Mouse (Mus musculus) liver, embryonic 13.5 days (tissue): ENCODE measurements around the gene Mtcl1. TPM values are rescaled to one million over a fixed set of nuclear protein-coding genes. Genes with fewer than 3 reads are reported as not detected.
A peak's percentile ranks its signal among the peaks of the same experiment; 100 is the strongest.

Source experiments
- ATAC-seq: fragments of 200-750 bp; cut with Nextera tagmentation; 2 replicates; pipeline ENCODE4 v1.8.0; 2017; ENCODE audit warnings: low read depth, mild to moderate bottlenecking, moderate number of reproducible peaks, moderate library complexity
- DNase-seq: peaks from one replicate; pipeline ENCODE4 v3.0.0; 2022
- H3K27ac ChIP-seq: fragments of 300-500 bp; sonication (generic); 2 replicates; pipeline ENCODE4 v1.5.1; 2015; ENCODE audit warnings: moderate library complexity, mild to moderate bottlenecking, inconsistent platforms
- H3K27me3 ChIP-seq: fragments of 300-500 bp; sonication (generic); 2 replicates; pipeline ENCODE4 v1.6.1; 2015; ENCODE audit warnings: mild to moderate bottlenecking, inconsistent platforms
- H3K36me3 ChIP-seq: fragments of 300-500 bp; sonication (generic); 2 replicates; pipeline ENCODE4 v1.6.1; 2015; ENCODE audit warnings: mild to moderate bottlenecking, inconsistent platforms
- H3K4me1 ChIP-seq: fragments of 300-500 bp; sonication (generic); replicated peaks from 2 replicates; pipeline ENCODE4 v1.6.1; 2015; ENCODE audit warnings: inconsistent platforms
- H3K4me2 ChIP-seq: fragments of 300-500 bp; sonication (generic); 2 replicates; pipeline ENCODE4 v1.6.1; 2015; ENCODE audit warnings: inconsistent platforms, mild to moderate bottlenecking, moderate library complexity
- H3K4me3 ChIP-seq: fragments of 300-500 bp; sonication (generic); replicated peaks from 2 replicates; pipeline ENCODE4 v1.5.1; 2015; ENCODE audit warnings: mild to moderate bottlenecking, inconsistent platforms
- H3K9ac ChIP-seq: fragments of 300-500 bp; sonication (generic); 2 replicates; pipeline ENCODE4 v1.6.1; 2015; ENCODE audit warnings: mild to moderate bottlenecking, inconsistent platforms
- H3K9me3 ChIP-seq: fragments of 300-500 bp; sonication (generic); replicated peaks from 2 replicates; pipeline ENCODE4 v1.6.1; 2016; ENCODE audit warnings: inconsistent platforms
- WGBS: fragments of 180-500 bp; shearing (Covaris S2); methylation state at CpG from one replicate; pipeline ENCODE4 v1.1.7; 2015; ENCODE audit not compliant: insufficient replicate concordance; 5-methylcytosine and 5-hydroxymethylcytosine counted together
- polyA plus RNA-seq: library from polyadenylated mRNA; unstranded; fragments of >200 nt; fragmentation: Nextera tagmentation; extraction: Ambion mirVana; gene quantifications from 2 replicates; pipeline ENCODE4 v1.2.1, GENCODE M21; 2015

Mtcl1 gene
- 0.12 and 0.14 TPM in 2 replicates for polyA plus RNA-seq

DNA sequence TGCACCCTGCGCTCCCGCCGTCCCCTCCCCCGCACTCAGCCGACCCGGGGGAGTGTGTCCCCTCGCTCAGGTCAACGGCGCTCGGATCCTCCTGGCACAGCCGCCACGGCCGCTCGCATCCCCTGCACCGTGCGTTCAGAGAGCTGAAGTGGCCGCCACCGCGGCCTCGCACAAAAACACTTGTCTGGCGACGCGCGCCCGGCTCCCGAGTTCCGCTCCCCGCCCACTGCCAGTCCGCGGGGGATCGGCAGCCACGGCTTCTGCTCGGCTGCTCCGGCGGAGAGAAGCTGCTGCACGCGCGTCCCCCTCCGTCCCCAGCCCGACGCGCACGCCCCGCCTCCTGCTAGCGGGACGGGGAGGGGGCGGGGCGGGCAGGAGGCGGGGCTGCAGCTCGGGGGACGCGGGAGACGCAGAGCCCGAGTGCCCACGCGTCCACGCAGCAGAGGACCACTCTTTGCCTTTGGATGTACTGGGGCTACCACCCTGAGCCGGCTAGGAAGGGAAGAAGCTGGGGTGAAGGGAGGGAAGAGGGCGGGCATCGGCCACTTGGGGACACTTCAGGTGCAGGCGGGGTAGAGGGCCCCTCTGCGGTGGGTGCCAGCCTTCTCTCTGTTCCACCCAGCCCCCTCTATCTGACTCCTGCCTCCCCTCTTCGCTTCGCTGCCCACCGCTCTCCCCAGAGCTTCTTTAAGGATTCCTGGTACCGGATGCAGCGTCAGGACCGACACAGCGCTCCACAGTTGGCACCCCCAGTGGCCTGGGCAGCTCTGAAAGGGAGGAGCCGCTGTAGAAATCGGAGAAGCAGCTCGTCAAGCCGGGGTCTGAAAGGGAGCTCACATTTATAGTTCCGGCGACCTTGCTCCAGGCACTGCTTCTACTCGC is at the start of gene Mtcl1:
Gene Mtcl1, minus strand, starts transcription at position 291 of the 882 bp plus-strand sequence.
- Histone ChIP-seq H3K9me3 (no peaks in the 10 kb centered on the region), H3K27ac (no peak within 1 kb of the TSS), H3K4me1 (peaks cover 12% of the 10 kb centered on the region), H3K4me3 (peak within 1 kb of the TSS; percentile 60), H3K4me2 (peak within 1 kb of the TSS; percentile 74), H3K27me3 (peaks cover 75% of the 10 kb centered on the region), H3K36me3 (no peaks in the 10 kb centered on the region), H3K9ac (peak within 1 kb of the TSS; percentile 36)
- ATAC-seq (peak; percentile 43; the same call in 1 of the 2 replicates), DNase-seq (no peak)
- under 1% methylated on average over 70 of the region's 76 CpGs for WGBS

DNA sequence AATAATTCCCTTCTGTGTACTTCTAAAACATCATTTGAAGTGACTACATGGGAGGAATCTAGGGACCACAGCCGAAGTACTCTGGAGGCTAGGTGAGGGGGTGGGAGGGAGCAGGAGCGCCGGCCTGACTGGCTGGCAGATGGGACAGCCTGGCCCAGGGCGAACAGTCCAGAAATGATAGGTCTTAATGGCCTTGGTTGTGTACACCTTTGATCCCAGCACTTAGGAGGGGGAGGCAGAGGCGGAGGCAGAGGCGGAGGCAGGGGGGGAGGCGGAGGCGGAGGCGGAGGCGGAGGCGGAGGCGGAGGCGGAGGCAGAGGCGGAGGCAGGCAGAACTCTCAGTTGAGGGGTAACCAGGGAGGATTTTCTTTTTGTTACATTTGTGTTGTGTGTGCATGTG is 49.0 kb upstream of the Mtcl1 start:
- H3K9ac ChIP-seq: no peak overlapping the region
- peaks cover 70% of the 10 kb centered on the region for H3K36me3 ChIP-seq
- no peak overlapping the region for H3K4me3 ChIP-seq
- H3K27me3 ChIP-seq: no peaks in the 10 kb centered on the region
- WGBS: 91% methylated on average over 14 of the region's 14 CpGs
- ATAC-seq (no peak), DNase-seq (no peak)
- no peaks in the 10 kb centered on the region for H3K4me1 ChIP-seq
- no peak overlapping the region for H3K27ac ChIP-seq
- H3K4me2 ChIP-seq: no peak overlapping the region
- H3K9me3 ChIP-seq: no peaks in the 10 kb centered on the region

DNA sequence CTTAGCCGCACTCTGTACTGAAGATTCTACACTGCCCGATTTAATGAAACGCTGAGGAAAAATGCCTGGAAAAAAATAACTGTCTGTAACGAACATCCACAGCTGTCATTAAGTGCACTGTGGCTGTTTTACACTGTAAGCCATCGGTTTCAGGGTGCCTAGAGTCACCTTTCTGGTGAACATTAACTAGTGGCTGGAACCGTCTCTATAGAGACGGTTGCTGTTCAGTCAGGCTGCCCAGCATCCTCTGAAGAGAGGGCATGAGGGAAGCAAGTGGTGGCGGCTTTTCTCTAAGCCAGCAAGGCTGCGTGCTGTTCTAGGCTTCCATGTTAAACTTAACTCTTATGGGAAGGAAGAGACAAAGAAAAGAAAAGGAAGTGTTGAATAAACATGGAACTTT is 47.0 kb upstream of the Mtcl1 start:
- no peak for ATAC-seq
- peaks cover 66% of the 10 kb centered on the region for H3K36me3 ChIP-seq
- DNase-seq: no peak
- 83% methylated on average over 9 of the region's 9 CpGs for WGBS
- no peaks in the 10 kb centered on the region for H3K27me3 ChIP-seq
- no peaks in the 10 kb centered on the region for H3K9me3 ChIP-seq
- no peaks in the 10 kb centered on the region for H3K4me1 ChIP-seq
- no peak overlapping the region for H3K27ac ChIP-seq
- H3K4me3 ChIP-seq: no peak overlapping the region
- H3K9ac ChIP-seq: no peak overlapping the region
- no peak overlapping the region for H3K4me2 ChIP-seq

DNA sequence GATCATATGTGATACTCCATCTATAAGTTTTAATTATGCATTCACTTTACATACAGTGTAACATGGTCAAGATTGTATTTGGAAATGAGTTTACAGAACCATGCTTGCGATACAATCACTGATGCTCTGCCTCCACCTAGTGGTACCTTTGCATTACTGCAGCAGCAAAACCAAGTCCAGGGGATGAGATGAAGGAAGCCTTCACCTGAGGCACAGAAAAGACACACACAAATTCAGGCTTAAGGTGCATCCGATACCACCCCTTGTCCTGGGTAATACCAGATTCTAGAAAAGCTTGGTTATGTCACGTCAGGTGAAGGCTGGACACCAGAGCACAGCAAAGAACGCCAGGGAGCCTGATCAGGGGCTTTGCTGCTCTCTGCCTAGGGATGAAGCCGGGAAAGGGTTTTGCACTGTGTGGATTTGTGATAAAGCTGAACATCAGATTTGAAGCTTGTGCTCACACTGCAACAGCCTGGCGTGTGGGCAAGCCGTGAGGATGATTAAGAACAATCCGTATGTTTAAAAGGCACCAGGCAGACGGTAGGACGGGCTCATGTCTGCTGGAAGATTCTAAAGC is 40.6 kb upstream of the Mtcl1 start:
- DNase-seq (no peak), ATAC-seq (no peak)
- H3K4me2 ChIP-seq: no peak overlapping the region
- no peaks in the 10 kb centered on the region for H3K9me3 ChIP-seq
- 33% methylated on average over 10 of the region's 10 CpGs for WGBS
- H3K9ac ChIP-seq: no peak overlapping the region
- no peak overlapping the region for H3K27ac ChIP-seq
- H3K36me3 ChIP-seq: peaks cover 17% of the 10 kb centered on the region
- peaks cover 1% of the 10 kb centered on the region; the same call in 1 of the 2 replicates for H3K27me3 ChIP-seq
- H3K4me1 ChIP-seq: no peaks in the 10 kb centered on the region; the same call in 1 of the 2 replicates
- H3K4me3 ChIP-seq: no peak overlapping the region

DNA sequence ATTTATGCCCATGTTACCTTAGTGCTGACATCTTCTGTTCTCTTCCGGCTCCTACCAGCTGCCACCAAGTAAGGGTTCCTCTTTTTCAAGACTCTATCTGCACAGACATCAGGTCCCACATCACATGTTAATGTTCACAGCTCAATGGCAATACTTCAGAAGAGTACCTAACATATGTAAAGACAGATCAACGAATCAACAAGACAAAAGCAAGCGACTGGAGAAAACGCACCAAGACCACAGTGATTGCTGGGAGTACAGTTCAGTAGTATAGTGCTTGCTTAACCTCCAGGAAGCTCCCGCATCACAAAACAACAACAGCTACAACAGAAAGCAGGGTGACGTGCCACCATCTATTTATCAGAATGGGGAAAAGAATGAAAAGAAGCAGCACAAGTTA is 37.0 kb upstream of the Mtcl1 start:
- no peak overlapping the region for H3K4me3 ChIP-seq
- DNase-seq (no peak), ATAC-seq (no peak)
- no peaks in the 10 kb centered on the region for H3K9me3 ChIP-seq
- no peaks in the 10 kb centered on the region; the same call in 1 of the 2 replicates for H3K4me1 ChIP-seq
- H3K27ac ChIP-seq: no peak overlapping the region
- H3K27me3 ChIP-seq: peaks cover 8% of the 10 kb centered on the region
- H3K36me3 ChIP-seq: no peaks in the 10 kb centered on the region
- WGBS: 68% methylated on average over 6 of the region's 6 CpGs
- H3K4me2 ChIP-seq: no peak overlapping the region
- H3K9ac ChIP-seq: no peak overlapping the region

DNA sequence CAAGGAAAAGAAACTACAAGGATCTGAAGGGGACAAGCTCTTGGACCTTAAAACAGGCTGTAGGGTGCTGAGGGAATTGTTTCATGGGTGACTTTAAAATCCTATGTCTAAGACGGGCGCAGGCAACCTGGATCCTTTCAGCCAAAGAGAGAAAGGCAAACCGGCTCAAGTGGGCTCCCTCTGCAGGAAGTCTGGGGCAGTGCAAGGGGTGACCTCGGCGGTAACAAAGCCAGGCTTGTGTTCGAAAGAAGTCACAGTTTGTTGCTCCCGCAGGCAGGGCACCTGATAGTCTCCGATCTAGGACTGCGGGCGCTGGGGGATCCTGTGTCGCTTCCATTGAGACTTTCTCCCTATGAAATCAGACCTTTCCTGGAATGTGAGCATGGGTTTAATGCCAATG is 36.2 kb upstream of the Mtcl1 start:
- peaks cover 2% of the 10 kb centered on the region for H3K4me1 ChIP-seq
- no peak overlapping the region for H3K27ac ChIP-seq
- H3K4me2 ChIP-seq: no peak overlapping the region
- no peaks in the 10 kb centered on the region for H3K36me3 ChIP-seq
- no peak overlapping the region for H3K4me3 ChIP-seq
- no peaks in the 10 kb centered on the region for H3K9me3 ChIP-seq
- 13% methylated on average over 11 of the region's 11 CpGs for WGBS
- H3K27me3 ChIP-seq: peaks cover 8% of the 10 kb centered on the region
- H3K9ac ChIP-seq: no peak overlapping the region
- DNase-seq (peak; percentile 22), ATAC-seq (no peak)

DNA sequence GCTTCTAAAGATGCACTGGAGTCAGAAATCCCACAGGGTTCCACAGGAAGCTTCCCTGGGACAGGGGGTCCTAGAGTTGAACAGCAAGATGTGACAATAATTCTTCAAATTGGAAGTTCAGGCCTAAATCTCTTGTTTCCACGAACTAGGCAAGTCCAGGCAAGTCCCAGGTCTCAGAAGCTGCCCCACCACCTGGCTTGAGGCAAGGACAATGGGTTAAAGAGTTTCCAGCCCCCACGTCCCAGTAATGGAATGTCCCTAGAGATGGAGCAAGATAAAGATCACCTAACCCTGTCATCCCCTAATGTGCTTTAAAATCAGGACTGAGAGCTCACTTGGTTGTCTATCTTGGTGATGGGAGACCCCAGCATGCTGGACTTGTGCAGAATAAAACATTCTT is 35.4 kb upstream of the Mtcl1 start:
- Histone ChIP-seq H3K27ac (no peak overlapping the region), H3K27me3 (peaks cover 14% of the 10 kb centered on the region), H3K4me2 (no peak overlapping the region), H3K4me3 (no peak overlapping the region), H3K4me1 (peaks cover 10% of the 10 kb centered on the region), H3K9me3 (no peaks in the 10 kb centered on the region), H3K9ac (no peak overlapping the region), H3K36me3 (no peaks in the 10 kb centered on the region)
- 32% methylated on average over 2 of the region's 2 CpGs for WGBS
- ATAC-seq (no peak), DNase-seq (no peak)

DNA sequence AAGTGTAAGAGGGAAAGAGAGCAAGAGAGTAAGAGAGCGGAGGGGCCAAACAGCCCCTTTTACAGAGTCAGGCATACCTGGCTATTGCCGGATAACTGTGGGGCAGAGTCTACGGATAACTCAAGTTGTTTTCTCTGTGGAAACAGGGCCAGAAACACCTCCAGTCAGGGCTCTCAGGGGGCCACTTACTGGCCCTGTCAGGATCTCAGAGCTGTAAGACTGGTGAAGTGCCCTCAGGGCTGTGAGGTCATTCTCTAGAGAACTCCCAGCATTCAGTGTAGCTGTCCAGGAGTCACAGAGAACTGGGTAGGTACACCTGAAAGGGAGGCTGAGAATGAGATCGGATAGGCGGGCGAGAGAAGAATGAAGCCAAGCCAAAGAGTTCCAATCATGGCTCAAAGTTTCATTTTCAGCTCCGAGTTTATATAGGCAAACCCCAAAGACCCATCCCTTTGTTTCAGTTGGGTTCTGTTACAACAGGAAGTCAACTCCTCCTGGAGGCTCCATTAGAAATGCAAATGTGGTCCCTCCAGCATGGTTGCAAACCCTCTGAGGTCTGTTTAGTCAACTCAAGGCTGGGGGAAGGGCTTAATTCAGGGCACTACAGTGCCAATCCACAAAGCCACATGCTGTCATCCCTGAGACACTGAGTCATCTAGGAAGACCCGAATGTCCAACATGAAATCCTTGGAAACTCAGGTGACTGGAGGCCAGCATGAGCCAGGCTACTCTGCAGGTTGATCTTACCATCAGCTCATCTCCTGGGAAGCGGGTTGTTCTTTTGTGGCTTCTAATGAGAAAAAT is 34.3 kb upstream of the Mtcl1 start:
- Histone ChIP-seq H3K9me3 (no peaks in the 10 kb centered on the region), H3K27ac (no peak overlapping the region), H3K4me3 (no peak overlapping the region), H3K4me1 (peaks cover 21% of the 10 kb centered on the region), H3K9ac (no peak overlapping the region), H3K4me2 (no peak overlapping the region), H3K27me3 (peaks cover 15% of the 10 kb centered on the region), H3K36me3 (no peaks in the 10 kb centered on the region)
- WGBS: 67% methylated on average over 9 of the region's 9 CpGs
- no peak for ATAC-seq
- DNase-seq: no peak

DNA sequence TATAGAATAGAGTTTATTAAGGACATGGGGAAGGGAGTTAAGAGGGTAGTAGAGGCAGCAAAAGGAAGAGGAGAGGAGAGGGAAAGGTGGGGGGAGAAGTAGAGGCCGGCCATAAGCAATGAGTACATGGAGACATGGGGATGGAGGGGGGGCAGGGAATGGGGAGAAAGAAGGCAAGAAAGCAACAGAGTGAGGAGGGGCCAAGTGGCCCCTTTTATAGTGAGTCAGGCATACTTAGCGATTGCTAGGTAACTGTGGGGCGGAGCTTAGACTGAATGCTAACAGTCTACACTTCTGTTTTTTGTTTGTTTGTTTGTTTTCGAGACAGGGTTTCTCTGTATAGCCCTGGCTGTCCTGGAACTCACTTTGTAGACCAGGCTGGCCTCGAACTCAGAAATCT is 31.7 kb upstream of the Mtcl1 start:
- WGBS: 67% methylated on average over 5 of the region's 5 CpGs
- DNase-seq (no peak), ATAC-seq (no peak)
- peaks cover 22% of the 10 kb centered on the region for H3K4me1 ChIP-seq
- no peak overlapping the region for H3K4me3 ChIP-seq
- H3K9ac ChIP-seq: no peak overlapping the region
- H3K9me3 ChIP-seq: no peaks in the 10 kb centered on the region
- no peaks in the 10 kb centered on the region for H3K36me3 ChIP-seq
- H3K27ac ChIP-seq: no peak overlapping the region
- H3K4me2 ChIP-seq: no peak overlapping the region
- H3K27me3 ChIP-seq: peaks cover 22% of the 10 kb centered on the region

DNA sequence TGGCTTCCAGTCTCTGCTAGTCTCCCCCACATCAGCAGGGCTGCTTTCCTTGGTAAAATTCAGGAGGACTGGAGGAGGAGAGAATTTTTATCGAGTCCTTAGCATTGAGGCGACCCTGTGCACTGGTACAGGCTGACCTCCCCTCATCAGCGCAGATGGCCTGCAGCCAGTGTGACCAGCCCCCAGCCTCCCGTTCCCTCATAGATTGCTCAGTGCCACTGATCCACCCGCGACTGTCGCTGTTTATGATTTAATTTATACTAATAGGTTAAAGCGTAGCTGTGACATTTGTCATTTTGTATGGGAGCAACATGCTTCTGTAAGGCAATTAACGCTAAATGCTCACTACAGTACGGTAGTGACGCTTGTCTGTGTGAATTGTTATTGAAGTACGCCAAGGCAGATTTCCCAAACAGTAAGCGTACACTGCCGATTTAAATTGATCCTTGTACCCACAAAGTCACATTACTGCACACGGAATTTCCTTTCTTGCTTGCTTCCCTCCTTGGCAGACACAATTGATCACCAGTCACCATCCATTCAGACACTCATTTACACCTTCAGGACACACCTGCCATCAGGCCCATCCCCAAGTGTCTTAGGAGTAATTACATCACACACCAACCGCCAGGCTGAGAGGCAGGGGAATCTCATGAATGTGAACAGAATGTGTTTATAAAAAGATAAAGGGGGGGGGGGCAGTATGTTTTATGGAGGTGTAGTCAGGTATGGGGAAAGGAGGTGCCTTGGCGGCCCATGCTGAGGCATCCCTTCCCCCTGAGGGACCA is 31.1 kb upstream of the Mtcl1 start:
- peak overlapping the region; percentile 55 for H3K9ac ChIP-seq
- H3K4me1 ChIP-seq: peaks cover 22% of the 10 kb centered on the region
- H3K27ac ChIP-seq: no peak overlapping the region
- peaks cover 22% of the 10 kb centered on the region for H3K27me3 ChIP-seq
- DNase-seq (no peak), ATAC-seq (no peak)
- no peaks in the 10 kb centered on the region for H3K9me3 ChIP-seq
- H3K4me2 ChIP-seq: peak overlapping the region; percentile 74
- H3K4me3 ChIP-seq: peak overlapping the region; percentile 51
- WGBS: 44% methylated on average over 17 of the region's 17 CpGs
- no peaks in the 10 kb centered on the region for H3K36me3 ChIP-seq
